Mouse (Mus musculus) kidney, adult 8-10 months (tissue): ENCODE results near the gene Smc6.
A peak's percentile ranks its signal among the peaks of the same experiment; 100 is the strongest.

ENCODE experiments used
- DNase-seq, 2 experiments: peaks; one replicate each; pipeline ENCODE4 v3.0.0; 2022

The Smc6 gene

DNA sequence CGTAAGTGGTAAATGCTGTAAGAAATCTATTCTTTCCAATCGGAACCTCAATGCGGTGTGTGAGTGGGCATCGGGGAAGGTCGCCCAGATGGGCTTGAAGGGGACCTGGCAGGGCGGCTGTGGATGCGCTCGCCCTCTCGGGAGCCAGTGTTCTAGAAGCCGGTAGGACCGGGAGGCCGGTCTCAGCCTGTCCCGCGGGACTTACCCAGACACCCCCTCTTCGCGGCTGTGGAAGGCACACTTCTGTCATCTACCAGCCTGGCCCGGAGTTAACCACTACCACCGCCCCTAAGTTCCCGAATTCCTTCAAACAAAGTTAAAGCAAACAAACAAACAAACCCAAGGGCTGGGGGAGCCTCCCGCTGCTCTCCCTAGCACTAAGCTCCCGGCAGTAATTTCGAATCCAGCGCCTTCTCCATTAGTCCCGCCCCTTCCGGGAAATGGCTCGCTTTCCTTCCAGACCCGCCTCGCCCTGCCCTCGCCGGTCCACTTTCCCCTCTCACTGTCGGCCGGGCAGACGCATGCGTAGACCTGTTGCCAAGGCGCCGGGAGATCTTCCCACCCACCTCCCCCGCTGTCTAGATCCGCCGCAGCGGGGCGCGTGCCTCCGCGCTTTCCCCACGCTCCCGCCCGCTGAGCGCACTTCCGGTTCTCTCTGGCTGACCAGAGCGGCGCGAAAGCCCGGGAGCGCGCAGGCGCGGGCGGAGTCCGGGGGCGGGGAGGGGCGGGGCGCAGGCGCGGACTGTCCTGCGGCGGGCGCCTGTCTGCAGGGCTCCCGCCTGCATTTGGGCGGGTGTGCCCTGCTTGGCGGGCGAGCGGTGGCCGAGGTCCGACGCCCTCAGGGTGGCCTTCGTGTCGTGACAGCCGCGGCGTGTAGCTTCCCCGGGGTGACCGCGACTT, at the start of gene Smc6, which contains the start of gene Gen1:
TSS of gene Smc6 (plus strand) at position 505 of the 900 bp plus-strand sequence.
TSS of gene Gen1 (minus strand) at position 420 of the 900 bp plus-strand sequence.
- peak; percentile 96 for DNase-seq

DNA sequence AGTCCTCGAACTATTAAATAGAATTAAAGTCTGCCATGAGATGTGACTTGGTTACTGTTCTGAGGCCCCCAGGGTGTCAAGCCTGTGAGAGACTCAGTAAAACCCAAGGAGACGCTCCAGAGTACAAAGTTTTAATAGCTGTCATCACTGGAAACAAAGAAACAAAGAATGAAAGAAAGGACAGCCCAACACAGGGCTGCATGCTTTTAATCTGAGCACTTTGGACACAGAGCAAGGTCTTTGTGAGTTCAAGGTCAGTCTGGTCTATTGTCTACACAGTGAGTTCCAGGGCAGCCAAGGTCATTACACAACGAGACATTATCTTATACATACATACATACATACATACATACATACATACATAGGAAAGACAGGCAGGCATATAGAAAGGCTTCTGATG, 49.2 kb upstream of the Smc6 start:
- no peak for DNase-seq

DNA sequence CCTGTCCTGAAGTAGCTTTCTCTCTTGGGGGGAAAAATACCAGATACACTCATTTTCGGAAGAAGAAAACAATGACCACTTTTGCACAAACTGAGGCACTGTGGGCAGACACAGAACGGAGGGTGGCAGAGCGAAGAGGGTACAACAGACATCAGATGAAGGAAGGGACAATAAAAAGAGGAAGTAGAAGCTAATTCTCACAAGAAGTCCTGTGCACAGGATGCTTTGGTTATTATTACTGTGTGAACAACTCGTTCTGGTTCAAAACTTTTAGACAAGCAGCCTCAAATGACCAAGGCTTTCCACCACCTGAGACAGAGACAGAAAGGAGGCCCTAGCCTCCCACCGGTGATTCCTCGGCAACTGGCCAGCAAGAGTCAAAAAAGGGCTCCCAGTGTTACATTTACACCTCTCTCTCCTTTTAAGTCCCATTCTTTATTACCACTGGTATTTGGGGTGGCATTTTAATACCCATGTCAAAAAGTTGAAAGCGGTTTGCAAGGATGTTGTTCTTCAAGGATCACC, 47.9 kb upstream of the Smc6 start:
- no peak for DNase-seq

DNA sequence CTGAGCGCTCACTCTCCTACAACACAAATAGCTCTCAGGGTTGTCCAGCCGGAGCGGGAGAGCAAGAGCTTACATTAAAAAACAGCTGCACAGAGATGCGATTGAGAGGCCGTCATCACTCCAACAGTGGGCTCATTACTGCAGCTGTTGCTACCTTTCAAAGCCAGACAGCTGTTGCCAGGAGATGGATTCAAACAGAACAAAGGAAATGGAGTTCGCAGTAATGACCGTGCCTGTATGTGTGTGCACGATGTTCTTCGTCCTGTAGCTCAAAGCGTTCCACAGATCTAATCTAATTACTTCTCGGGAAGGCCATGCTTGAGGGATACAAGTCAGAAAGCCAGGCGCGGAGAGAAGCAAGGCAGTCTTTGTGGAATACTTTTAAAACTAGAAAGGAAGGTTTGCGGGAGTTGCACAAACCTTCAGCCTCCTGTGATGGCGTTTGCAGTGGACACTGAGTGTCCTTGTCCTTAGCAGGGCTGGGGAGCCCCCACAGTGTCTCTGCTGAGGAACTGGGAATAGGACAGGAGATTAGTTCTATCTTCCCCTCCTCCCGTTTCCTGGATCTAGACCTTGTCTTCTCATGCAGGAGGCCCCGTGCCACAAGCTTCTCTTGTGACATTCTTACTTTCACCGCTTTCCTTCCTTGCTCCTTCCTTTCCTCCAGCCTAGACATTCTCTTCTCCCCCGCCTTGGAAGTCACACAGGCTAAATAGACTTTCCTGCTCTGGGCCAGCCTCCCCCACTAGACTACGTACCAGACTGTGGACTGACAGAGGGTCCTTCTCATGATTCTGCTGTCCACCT, 44.0 kb upstream of the Smc6 start:
- DNase-seq = no peak

DNA sequence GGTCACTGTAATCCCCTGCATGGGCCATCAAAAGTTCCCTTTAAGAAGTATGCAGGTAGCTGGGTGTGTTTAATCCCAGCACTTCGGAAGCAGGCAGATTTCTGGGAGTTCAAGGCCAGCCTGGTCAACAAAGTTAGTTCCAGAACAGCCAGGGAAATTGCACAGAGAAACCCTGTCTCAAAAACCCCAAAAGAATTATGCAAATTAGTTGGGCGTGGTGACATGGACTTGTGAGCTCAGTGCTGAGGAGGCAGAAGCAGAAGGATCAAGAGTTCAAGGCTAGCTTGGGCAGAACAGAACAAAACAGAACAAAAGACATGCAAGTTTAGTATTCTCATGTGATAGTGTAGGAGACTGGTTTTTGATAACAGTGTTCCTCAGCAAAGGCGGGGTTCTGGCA, 43.1 kb upstream of the Smc6 start:
- DNase-seq = no peak

DNA sequence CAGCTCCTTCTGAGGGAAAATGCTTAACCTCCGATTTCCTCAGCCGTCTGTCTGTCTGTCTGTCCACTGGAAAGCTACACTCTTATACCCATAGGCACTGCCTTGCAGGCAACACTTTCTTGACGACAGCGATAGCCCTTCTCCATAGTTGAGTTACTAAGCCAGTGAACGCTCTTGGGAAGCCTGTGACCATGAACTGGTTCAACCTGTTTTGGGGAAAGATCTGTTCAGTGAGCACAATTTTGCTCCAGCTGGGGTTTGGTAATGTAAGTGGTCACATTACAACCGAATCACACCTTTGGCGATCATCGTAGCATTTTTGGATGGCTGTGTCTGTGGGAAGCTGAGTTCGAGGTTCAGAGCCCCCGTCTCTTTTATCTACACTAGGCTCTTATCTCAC, 42.6 kb upstream of the Smc6 start:
- no peak for DNase-seq

DNA sequence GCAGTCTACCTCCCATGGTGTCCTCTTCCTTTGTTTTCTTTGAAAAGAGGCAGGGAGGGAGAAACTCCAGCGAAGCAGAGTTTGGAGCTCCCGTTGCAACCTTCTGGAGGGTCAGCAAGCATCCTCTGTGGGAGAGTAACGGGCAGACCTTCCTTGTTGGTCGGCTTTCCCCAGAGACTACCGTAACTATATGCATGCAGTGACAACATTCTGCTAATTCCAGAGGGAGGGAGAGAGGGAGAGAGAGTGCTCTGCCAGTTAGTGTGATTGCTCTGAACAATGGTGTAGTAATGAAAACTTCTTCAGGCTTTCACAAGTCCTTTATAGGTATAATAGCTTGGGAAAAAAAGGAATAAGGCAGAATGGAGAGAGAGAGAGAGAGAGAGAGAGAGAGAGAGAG, 41.0 kb upstream of the Smc6 start:
- no peak for DNase-seq

DNA sequence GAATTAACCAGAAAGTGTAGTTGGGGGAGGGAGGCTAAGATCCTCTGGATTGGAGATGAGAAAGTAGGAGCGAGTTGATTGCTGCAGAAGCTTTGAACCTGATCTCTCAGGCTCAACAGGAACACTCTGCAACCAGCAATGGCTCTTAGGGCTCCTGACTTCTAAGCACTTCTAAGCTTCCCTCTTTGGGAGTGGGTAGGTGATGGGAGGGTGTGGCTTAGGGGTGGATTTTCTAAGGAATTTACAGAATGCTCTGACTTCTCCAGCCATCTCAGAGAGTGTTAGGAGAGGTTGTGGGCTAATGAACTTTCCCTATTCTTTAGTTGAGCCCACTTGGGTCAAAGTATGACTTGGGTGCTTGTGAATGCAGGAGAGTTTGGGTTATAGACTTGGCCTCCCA, 39.6 kb upstream of the Smc6 start:
- DNase-seq = no peak

DNA sequence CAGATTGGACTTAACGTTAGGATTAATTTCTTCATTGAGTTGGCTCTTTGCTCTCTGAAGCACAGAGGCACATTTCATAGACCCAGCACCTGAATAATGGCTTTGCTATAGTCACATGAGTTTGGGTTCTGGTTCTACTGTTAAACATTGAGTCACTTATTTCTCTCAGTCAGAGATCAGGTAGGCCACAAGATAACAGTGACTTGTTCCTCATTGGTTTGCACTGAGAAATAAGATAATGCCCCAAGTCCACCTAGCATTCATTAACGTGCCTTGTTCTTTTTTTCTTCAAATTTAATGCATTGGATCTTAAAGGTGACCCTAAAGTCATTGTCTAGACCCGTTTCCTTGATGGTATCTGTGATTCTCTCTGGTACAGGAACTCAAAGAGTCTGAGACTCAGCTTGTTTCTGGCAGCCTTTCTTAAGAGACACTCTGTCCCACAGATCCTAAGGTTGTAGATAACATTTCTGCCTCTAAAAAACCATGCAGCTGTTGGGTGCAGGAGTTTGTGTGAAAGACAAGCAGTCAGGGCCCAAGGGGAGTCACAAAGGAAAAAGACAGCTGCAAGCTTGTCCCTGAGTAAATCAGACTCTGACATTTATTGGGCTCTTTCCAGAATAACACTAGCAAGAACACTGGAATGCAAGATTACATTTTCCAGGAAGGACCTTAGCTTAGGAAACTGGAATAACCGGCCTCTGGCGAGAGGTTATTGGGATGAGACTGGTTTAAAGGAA, 39.0 kb upstream of the Smc6 start:
- DNase-seq = peak; percentile 2 to 17

DNA sequence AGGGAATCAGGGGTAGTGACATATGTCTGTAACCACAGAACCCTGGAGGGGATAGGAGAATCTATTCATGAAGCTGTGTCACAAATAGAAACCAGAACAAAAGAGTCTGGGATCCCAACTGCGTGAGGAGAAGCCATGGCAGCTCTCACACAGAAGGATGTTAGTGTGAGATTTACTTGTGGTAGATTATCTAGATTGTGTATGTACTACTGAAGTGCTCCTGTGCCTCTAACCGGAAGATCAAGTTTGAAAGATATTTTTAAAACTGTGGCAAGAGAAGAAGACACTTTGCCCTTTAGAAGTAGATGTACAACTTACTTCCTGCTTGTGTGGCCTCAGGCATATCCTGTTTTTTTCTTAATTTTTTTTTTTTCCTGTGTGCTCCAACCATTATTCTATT, 35.4 kb upstream of the Smc6 start:
- DNase-seq = no peak

DNA sequence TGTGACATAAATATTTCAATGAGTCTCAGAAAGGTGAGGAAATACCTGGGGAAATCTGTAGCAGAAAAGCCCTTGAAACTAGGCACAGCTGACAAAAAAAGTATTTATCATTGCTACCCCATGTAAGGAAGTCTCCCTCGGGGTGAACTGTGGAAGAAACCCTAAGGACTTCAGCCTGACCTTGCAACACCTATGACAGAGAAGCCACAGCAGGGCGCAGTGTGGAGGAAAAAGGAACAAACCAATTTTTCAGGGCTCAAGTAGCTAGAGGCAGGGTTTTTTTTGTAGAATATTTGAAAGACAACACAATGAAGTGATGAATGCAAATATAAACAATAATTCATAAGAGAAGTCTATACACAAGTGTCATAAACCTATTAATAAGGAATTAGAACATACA, 29.7 kb upstream of the Smc6 start:
- no peak for DNase-seq

DNA sequence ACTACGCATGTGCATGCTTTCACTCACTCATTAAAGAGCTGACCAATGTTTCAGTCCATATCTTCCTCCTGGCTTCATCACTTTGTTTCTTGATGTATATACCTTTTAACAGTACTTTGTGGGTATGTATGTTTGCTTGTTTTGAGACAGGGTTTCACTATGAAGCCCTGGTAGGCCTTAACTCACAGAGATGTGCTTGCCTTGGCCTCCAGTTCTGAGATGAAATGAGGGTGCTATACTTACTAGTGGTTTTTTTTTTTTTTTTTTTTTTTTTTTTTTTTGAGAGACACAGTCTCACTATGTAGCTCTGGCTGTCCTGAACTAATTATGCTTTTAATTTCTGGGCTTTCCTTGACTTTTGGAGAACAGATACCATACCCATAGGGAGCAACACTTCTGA, 18.2 kb upstream of the Smc6 start:
- no peak for DNase-seq

DNA sequence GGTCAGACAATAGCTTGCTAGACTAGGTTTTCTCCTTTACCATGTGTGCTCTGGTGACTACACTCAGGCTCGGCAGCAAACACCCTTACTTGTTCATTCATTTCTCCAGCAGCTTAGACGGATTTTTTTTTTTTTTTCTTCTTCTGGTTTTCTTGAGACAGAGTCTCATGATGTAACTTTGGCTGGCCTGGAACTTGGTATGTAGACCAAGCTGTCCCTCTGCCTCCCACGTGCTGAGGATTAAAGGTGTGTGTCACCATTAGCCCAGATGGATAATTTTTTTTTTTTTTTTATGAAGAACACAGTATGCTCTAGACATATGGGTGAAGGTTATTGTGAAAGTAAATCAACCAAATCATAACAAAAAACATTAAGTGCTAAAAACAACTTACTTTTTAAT, 15.4 kb upstream of the Smc6 start:
- no peak for DNase-seq

DNA sequence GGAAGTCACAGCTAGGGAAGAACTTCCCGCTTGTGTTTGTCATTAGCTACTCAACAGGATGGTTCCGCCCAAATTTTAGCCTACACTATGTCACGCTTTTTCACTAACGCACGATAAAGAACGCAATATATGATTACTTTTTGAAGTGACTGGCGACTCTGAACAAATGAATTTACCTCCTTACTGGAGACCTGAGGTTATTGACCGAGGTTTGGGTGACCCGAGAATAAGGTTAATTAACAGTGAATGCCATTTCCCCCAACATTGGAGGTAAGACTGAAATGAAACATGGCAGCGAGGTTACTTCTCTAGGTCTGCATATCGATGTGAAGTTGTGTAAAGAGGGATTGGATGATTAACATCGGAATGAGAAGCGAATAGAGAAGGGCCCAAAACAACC, 791 bp upstream of the Smc6 start:
- no peak for DNase-seq

DNA sequence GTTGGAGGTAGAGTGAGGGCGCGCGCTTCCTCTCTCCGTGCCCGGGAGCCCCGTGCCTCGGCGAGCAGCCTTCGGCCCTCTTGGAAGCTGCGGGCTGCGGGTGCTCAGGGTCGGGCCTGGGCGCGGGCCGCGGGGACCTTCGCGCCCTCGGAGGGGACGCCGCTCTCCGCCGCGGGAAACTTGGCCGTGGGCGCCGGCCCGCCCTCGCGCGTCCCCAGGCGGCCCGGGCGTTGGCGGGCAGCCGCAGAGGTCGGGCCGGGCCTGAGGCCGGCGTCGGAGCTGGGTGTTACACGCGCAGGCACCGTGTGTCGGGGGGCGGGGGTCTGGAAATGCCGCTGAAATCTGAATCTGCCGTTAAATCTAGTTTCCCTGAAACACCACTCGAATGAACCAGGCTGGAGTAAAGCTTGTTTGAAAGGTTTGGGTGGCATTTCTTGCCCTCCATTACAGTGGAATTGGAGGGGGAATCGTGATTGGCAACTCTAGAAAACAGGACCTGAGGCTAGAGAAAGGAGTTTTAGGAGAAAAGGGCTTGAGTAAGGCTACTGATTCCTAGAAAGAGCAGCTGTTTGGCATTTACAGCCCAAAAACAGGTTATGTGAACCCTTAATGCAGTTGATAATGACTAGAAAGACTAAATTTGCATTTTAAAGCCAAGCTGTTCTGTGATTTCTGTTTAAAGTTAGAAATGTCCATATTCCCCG, 748 bp downstream of the Smc6 start:
- DNase-seq = no peak

DNA sequence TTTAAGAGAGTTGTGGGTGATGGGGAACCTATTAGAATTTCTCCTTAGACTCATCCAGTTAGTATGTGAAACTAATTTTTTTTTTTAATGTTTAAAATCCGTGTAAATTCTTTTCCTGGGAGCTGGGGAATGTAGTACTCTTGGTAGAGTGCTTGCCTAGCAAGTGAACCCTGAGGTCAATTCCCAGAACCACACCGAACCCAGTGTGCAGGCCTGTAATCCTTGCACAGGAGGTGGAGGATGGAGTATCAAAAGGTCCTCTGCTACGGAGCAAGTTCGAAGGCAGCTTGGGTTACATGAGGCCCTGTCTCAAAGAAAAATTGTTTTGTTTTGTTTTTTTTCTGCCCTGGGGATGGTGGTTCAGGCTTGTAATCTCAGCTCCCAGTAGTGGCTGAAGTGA, 1.3 kb downstream of the Smc6 start:
- no peak for DNase-seq

DNA sequence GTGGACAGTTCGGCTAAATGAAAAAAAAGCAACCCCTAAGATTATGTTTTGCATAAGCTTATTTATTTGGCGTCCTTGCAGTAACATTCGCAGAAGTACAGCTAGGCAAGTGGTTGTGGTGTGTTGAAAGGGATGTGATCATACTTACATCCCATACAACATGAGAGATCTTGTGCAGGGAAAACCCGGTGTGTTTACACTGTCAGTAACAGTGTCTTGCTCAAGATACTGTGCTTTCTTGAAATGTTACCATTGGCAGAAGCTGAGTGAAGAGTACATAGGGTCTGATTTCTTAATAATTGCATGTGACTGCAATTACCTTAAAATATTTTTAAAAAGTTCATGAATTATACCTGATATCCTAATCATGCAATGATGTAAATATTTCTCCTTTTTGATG, 6.9 kb downstream of the Smc6 start:
- no peak for DNase-seq

DNA sequence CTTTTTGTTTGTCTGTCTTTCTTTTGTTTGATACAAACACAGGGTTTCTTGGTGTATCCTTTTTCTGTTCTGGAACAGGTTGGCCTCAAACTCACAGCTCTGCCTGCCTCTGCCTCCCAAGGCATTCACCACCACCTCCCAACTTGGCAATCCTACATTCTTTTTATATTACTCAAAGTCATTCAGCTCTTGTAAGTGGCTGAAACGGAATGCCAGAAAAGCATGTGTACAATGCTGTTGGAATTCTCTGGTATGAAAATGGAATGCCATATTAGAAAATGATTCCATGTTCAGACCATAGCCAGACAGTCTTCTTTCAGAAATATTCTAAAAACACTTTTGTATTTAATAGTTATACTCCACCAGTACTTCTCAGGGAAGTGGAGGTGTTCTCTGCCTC, 7.5 kb downstream of the Smc6 start:
- no peak for DNase-seq

DNA sequence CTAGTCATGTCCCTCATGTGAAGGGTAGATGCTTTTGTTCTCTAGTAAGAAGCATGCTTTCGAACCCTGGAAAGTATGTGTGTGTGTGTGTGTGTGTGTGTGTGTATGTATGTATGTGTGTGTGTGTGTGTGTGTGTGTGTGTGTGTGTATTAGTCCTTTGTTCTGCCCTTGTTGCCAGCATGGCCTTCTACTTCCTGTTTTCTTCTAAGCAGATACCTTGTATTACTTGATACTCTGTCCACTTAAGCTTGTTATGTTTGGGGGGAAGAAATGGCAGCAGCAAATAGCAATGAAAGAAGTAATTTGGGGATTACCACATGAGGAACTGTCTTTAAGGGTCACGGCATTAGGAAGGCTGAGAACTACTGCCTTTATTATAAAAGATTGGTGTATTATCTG, 10.9 kb downstream of the Smc6 start:
- no peak for DNase-seq

DNA sequence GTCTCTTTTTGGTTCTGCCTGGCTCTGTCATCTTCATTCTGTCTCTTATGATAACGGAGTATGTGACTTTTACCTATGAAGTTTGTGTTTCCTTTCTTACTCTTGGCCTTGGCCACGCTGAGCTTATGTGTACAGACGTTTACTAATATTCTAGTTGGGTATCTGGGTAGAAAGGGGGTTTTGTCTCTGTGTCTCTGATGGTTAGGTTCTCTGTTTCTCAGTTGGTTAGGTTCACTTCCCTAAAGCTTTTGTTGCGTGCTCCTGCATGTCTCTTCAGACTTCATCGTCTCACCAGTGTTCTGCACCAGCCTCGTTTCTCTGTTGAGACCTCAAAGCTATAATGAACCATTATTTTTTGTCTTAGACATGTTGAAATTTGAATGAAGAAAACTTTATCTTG, 11.5 kb downstream of the Smc6 start:
- DNase-seq = no peak

DNA sequence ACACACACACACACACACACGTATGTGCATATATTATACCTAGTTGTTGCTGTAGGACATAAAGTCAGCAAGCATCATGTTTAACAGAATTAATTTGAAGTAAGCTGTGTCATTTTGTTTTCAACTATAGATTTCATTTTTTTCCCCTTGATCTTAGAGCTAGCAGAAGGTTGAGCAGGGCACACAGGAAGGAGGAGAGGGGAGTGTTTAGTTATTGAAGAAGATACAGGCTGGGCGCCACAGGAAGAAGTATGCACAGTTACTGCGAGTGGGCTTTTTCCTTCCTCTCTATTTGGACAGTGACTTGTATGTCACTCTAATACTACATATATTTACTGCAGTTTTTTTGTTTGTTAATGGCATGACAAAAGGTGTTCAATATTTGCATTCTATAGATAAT, 14.2 kb downstream of the Smc6 start:
- no peak for DNase-seq

DNA sequence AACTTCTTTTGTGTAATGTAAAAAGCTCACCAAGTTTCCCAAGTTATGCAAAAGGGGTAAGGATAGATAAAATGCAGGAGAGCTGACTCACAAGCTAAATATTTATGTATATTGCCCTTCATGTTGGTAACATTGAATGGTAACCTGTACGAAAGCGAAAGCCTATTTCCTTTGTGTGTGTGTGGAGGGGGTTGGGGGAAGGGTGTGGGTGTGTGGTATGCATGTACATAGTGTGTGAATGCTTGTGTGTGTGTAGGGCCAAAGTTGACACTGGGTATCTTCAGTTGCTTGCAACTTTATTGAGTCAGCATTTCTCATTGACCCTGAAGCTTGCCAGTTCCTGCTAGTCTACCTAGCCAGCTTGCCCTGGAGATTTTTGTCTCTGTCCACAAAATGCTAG, 15.9 kb downstream of the Smc6 start:
- no peak for DNase-seq

DNA sequence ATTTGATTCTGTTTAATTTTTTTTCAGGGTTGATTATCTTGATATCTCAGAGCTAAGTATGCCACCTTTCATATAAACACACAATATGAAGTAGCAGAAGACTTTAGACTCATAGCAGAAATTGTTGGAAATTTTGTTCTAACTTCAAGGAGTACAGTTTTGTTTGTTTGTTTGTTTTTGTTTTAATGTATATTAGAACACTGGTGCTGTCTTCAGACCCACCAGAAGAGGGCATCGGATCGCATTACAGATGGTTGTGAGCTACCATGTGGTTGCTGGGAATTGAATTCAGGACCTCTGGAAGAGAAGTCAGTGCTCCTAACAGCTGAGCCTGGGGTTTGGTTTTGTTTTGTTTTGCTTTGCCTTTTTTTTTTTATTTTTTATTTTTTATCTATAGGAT, 20.7 kb downstream of the Smc6 start:
- DNase-seq = no peak
